Mouse (Mus musculus): ENCODE measurements around the gene BC004004. TPM values are rescaled to one million over a fixed set of nuclear protein-coding genes. Genes with fewer than 3 reads are reported as not detected.
A peak's percentile ranks its signal among the peaks of the same experiment; 100 is the strongest.
"Not testable (repeated sequence)": the region's sequence is repeated elsewhere in the genome, so short reads cannot be mapped to it uniquely, and the experiment has no call there.

The BC004004 gene
- 10 to 100 TPM; 96.8 to 96.9 TPM for total RNA-seq (2021)

DNA sequence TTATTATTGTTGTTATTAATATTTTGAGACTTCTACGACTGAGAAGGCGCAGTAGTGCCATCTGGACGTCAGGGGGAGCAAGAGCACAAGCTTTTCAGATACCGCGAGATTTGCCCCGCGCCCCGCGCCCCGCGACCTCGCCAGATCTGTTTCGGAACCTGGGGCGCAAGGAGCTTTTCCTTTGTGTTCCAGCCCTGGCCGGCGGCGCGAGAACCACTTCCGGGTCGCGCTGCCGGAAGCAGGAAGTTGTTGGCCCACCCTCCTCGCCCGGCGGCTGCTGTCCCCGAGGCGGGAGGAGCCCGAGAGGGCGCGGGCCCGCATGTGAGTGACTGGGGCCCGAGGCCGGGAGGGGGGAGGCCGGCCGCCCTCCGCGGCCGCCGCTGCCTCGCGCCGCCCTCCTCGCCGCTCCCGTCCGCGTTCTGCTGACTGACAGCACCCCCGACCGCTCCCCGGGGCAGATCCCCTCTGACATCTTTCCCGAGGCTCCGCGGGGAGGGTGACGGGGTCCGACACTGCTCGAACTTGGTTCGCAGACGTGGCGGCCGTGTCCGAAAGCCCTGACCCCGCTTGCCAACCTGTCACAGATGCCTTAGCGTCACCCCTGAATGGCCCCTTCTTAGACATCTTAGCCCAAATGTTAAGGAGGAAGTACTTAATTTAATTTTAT, at the start of gene BC004004:
Gene BC004004 (plus strand): TSS at position 107 of the 667 bp plus-strand sequence.
- DNase-seq (ENCODE audit: extremely low spot score in 1 of 2, low spot score in 1 of 2) = peak; percentile 89 to 91

DNA sequence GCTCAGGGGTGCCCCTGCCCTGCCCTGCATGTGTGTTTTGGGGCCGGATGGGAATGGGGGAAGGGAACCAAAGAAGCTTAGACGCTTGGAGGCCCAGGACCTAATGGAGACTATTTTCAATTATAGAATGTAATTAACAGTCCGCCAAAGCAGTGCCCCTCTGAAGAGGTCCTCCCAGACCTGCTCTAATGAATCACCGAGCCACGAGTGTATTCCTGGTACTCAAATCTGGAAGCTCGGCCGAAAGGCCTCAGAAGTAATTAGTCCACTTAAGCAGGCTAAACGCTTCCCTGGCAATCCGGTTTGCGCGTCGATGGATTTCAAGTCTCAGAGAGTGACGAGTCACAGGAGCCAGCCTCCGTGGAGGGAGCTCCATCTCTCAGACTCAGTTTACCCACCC, 48.0 kb upstream of the BC004004 start:
- no peak for DNase-seq (ENCODE audit: extremely low spot score in 1 of 2, low spot score in 1 of 2)

DNA sequence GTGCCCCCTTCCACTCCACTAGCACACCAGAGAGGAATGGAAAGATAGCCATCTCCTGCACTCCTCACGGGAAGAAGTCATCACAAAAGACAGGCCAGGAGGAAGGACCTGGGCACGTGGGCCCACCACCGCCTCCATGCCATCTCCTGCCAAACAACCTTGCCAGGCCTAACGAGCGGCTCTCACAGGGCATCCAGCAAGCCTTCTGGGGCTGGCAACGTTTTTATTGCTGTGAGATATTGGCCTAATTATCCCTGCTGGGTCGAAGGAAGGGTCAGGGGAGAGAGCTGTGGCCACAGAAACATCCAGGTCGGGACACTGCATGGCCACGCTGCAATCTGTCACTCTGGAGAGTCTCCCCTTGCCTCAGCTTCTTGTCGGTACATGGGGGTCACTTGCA, 37.5 kb upstream of the BC004004 start:
- DNase-seq (ENCODE audit: extremely low spot score in 1 of 2, low spot score in 1 of 2) = no peak

DNA sequence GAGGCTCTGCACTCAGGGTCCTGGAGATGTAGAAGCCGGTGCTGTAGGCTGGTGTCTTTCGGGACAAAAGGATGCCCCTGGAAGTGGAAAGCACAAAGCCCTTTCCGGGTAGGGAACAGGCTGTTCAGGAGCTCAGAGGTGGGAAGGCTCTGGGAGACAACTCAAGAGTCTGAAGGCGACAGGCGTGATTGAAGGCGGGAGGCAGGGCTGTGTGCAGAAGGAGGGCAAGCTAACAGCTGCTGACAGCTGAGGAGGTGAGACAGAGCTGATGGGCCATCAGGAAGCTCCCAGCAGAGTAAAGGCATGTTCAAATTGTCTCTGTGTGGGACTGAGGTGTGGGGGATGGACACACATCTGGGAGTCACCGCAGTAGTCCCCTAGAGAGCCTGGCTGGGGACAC, 32.5 kb upstream of the BC004004 start:
- no peak for DNase-seq (ENCODE audit: extremely low spot score in 1 of 2, low spot score in 1 of 2)

- DNase-seq (ENCODE audit: extremely low spot score in 1 of 2, low spot score in 1 of 2) = no peak
These were observed 31.3 kb upstream of the BC004004 start for GRCm38 (mm10) chr17:29237267-29237771.

DNA sequence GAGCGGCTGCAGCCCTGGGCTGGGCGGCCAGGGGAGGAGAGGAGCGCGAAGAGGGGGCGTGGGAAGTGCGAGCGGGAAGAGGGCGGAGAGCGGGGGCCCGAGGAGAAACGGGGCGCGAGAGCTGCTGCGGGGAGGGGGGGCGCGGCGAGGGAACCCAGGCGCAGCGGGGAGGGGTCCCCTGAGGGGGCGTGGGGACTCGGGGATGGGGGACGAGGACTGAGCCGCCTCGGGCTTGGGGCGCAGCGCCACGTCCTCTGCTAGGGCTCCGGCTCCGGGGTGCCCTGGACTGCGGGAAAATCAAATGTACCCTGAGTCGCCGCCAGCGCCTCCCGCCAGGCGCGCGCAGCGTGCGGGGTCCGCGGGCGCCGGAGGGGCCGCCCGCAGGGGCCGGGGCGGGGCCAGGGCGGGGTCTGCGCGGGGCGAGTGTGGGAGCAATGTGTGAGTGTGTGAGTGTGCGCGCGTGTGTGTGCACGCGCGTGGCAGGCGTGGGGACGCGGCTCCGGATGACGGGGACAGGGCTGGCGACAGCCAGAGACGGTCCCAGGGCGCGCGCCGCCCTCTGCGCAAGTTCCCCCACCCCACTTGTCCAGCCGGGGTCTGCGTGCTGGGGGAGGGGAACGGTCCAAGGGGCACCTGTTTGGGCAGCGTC, 30.7 kb upstream of the BC004004 start, which contains the start of gene Cpne5:
Gene Cpne5 (minus strand): TSS at position 396 of the 649 bp plus-strand sequence.
- DNase-seq (ENCODE audit: extremely low spot score in 1 of 2, low spot score in 1 of 2) = peak in 1 of 2 experiments; percentile 44

DNA sequence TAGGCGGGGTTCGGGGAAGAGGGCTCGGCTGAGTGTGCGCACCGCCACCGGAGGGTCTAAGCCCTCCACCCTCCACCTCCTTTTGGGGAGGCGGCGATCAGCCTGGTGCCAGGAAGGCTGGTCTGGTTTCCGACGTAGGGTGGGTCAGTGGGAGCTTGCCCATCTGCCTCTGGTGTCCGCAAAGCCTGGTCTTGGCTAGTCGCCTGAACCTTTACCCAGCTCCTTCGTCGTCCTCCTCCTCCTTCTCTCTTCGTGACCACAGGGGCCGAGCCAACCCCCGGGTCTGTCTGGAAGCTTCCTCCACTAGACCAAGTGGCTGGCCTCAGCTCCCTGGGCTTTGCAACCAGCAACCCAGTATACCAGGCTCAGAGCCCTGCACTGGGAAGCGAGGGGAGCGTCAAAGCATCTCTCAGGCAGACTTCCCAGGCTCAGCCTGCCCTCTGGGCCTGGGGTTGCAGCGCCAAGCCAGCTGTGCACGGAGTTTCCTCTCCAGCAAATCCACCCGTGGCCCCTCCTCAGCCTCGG, 30.1 kb upstream of the BC004004 start:
- no peak for DNase-seq (ENCODE audit: extremely low spot score in 1 of 2, low spot score in 1 of 2)

- DNase-seq (ENCODE audit: extremely low spot score in 1 of 2, low spot score in 1 of 2) = no peak
These were observed 23.7 kb upstream of the BC004004 start for GRCm38 (mm10) chr17:29244912-29245311.

- DNase-seq (ENCODE audit: extremely low spot score in 1 of 2, low spot score in 1 of 2) = no peak
These were observed 22.9 kb upstream of the BC004004 start for GRCm38 (mm10) chr17:29245725-29246124.

DNA sequence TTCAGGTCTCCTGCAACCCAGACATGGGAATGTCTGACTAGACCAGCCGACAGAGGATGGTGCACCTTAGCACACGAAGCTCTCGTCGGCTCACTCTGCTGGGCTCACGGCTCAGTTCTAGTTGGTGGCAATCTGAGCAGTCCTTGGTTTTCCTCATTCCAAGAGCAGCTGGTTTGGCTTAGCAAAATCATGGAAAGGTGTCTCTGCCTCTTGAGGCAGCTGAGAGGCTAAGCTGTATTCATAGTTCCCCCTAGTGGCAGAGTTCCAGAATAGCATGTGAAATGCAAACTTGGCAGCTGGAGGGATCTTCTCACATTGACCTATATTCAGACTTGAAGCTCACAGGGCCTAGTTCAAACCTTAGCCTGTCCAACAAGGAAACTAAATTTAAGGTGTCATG, 22.0 kb upstream of the BC004004 start:
- no peak for DNase-seq (ENCODE audit: extremely low spot score in 1 of 2, low spot score in 1 of 2)

DNA sequence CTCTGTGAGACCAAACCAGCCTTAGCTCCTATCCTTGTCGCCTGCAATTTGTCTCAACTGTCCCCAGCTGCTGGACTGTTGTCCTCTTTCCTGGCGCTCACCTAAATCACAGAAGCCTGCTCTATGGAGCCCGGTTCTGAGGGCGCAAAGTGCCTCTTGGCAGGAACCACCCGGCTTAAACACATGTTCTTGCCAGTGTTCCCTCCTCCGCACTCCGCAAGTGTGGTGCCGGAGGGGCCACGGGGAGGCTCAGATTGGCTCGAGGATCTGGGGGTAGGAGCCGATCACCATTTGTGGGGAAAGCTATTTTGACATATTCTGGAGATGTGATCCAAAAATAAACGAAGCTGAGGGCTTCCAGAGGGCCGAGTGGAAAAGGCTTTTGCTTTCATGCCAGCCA, 20.7 kb upstream of the BC004004 start:
- DNase-seq (ENCODE audit: extremely low spot score in 1 of 2, low spot score in 1 of 2) = no peak

DNA sequence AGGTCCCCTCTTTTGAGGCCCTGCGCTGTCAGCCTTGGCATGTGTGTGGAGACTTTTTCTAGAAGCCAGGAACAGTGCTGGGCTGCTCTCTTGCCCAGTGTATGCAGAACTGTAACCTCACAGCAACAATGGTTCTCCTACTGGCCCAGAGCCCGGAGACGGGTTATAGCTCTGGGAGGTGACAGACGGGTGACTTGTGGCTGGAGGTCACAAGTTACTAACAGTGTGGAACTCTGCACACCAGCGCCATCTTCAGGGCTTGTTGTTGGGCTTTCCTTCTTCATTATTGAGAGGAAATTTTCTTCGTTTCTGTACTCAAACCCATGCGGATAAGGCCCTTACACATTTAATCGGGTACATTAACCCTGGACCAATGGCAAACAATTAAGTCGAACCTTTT, 19.1 kb upstream of the BC004004 start:
- DNase-seq (ENCODE audit: extremely low spot score in 1 of 2, low spot score in 1 of 2) = no peak

DNA sequence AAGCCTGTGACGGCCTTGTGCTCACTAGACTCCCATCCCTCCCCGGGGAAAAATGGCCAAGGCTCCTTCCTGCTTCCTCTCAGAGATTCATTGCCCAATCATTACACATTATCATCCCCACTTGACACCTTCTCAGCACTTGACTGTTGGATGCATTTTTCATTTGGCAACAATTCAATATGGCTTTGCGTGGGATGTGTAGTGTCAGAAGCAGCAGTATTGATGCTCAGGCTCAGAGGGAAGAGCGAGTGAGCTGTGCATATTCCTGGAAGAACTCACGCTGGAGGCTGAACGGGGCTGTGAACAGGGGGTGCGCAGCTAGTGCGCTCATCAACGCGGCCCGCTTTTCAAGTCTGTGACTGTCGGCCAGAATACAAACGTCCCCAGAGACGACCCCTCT, 17.6 kb upstream of the BC004004 start:
- not testable (repeated sequence) for DNase-seq (ENCODE audit: extremely low spot score in 1 of 2, low spot score in 1 of 2)

DNA sequence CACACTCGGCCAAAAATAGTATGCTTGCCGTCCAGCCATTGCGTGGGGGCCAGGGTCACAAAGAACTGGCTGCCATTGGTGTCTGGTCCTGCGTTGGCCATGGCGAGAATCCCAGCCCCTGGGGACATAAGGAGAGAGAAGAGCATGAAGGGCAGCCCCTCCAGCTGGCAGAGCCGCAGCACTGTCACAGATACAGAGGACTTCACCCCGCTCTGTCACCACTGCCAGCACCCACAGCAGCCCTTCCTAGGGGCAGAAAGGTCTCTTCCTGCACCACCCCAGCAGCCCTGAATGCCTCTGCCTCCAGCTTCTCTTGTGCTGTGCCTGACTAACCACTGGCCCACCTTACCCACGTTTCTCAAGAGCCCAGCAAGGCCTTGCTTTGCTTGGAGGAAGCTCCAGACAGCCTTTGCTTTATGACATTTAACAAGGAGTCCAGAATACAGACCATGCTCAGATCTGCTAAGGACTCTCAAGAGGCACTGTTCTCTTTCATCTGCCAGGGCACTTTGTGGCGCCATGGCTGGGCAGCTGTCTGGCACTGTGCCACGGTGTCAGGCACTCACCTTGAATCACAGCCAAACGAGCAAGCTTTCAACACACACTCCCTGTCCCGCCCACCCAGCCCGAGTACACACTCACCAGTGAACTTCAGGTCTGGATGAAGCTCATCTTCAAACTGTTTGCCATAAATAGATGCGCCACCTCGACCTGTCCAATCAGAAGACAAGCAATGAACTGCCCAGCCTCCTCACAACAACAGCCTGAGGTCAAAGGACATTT, 16.8 kb upstream of the BC004004 start:
- DNase-seq (ENCODE audit: extremely low spot score in 1 of 2, low spot score in 1 of 2) = no peak

DNA sequence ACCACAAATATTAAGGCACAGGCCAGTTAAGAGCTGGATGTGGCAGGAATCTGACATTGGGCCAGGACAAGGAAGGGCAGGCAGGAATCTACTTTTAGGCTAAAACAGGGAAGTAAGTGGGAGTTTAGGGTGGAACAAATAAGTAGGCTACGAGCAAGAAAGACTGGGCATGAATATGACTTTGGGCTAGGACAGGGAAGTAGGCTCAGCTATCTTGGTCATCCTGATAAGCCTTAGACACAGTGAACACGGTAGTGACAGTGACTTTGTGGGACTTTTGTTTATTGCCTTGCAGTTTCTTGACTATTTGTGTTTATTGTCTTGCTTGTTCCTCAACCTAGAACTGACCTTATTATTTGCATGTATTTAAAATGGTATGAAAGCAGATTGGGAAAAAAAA, 15.4 kb upstream of the BC004004 start:
- no peak for DNase-seq (ENCODE audit: extremely low spot score in 1 of 2, low spot score in 1 of 2)

DNA sequence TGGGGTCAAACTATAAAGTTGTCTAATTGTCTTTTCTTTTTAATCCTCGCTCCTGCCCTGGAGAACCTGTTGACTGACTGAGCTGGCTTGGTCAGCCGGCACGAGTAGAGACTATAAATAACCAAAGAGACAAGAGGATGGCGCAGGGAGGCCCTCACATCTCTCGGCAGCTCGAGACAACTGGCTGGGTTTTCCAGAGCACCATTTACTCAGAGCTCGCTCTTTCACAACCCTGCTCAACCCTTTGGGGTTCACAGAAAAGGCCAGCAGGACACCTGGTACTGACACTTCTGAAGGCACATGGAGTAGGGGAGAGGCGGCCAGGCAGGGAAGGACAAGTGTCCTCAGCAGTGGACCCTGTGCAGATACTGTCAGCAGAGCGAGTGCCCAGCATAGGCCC, 14.9 kb upstream of the BC004004 start:
- no peak for DNase-seq (ENCODE audit: extremely low spot score in 1 of 2, low spot score in 1 of 2)

DNA sequence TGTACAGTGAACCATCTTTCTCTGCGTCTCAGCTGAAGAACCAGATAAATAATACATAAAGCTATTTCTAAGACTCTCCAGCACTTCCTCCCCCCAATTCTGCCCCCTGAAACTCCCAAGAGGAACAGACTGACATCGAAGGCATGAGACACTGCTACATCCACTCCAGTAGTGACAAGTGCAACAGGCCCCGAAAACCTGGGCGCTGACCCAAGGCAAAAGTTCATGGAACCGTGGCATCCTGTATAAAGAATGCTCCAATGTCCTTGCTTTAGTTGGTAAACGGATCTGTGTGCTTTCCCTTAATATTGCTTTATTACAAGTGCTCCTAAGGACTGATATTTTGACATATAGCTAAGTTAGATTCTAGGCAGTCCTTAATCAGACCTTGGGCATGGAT, 13.8 kb upstream of the BC004004 start:
- DNase-seq (ENCODE audit: extremely low spot score in 1 of 2, low spot score in 1 of 2) = not testable (repeated sequence)

- DNase-seq (ENCODE audit: extremely low spot score in 1 of 2, low spot score in 1 of 2) = no peak
These were observed 12.1 kb upstream of the BC004004 start for GRCm38 (mm10) chr17:29256507-29256906.

DNA sequence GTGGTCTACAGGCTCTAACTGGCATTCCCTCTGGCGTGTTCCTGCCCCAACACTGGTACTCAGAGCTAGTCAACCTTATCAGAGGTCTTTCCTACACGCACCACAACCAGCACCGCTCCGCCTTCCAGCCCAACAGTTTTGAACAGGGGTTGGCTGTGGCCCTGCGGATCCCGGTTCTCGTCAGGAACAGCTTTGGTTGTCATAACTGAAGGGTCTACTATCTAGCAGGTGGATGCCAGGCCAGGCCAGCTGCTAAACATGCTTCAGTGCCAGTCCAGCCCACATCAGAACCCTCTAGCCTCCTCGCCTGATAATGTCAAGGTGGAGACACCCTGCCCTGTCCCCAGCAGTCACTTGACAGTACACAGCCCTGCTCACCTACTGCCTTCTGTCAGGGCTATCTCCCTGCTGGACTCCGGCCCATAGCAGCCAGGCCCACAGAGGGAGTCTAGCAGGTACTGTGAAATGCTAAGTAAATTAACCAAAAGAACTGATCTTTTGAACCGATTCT, 11.5 kb upstream of the BC004004 start:
- no peak for DNase-seq (ENCODE audit: extremely low spot score in 1 of 2, low spot score in 1 of 2)

GRCm38 (mm10) chr17:29258025-29258558, 10.5 kb upstream of the BC004004 start:
- no peak for DNase-seq (ENCODE audit: extremely low spot score in 1 of 2, low spot score in 1 of 2)
